In genomic region chr5:31048763-31049641, GRCm38 (mm10) we compare ENCODE assay signal across 8 mouse cellular contexts. TPM values are rescaled to one million over a fixed set of nuclear protein-coding genes. Genes with fewer than 3 reads are reported as not detected.
DNase-seq lines count a peak whose midpoint lies in the region; ATAC-seq lines count a peak whose summit lies in the region.

Slc5a6 (minus strand) TSS chr5:31048924.

- H3K4me3 ChIP-seq in intestine, embryonic 14.5 days (ENCODE audit: low read depth, low read length): peak within 1 kb of the TSS; percentile 61

- H3K27ac ChIP-seq in intestine, embryonic 14.5 days (ENCODE audit: low read depth): peak within 1 kb of the TSS; percentile 89

- DNase-seq in heart, adult 11 months: peak; percentile 95
- DNase-seq in heart, postnatal 25 days (ENCODE audit: low spot score): no peak
- DNase-seq in cerebellum, adult 8-10 months: peak; percentile 43
- peak; percentile 78 for DNase-seq in intestine, embryonic 14.5 days (ENCODE audit: low spot score)
- peak; percentile 55 to 71 for DNase-seq in left cerebral cortex, postnatal 25 days (ENCODE audit: low spot score in 2 of 2)
- peak; percentile 48 for DNase-seq in skeletal muscle tissue, adult 2 months (ENCODE audit: low read depth, low spot score)

- WGBS in intestine, embryonic 14.5 days: under 1% methylated on average over 23 of the region's 23 CpGs

- H3K4me2 ChIP-seq in intestine, embryonic 14.5 days (ENCODE audit: low read length): peak within 1 kb of the TSS; percentile 77

- peak within 1 kb of the TSS; percentile 80 for H3K9ac ChIP-seq in intestine, embryonic 14.5 days (ENCODE audit: low read length)

- peaks cover 9% of the 10 kb centered on the region; the same call in 1 of the 2 replicates for H3K4me1 ChIP-seq in intestine, embryonic 14.5 days (replicated peaks; ENCODE audit: control insufficient read depth, insufficient read depth, low read length)

- H3K9me3 ChIP-seq in intestine, embryonic 14.5 days (ENCODE audit: control insufficient read depth, low read length): no peaks in the 10 kb centered on the region

- peak; percentile 36 for ATAC-seq in frontal cortex, adult (ENCODE audit: low TSS enrichment)
- peak; percentile 28 for ATAC-seq in intestine, embryonic 14.5 days (replicated peaks; ENCODE audit: low FRiP score, low TSS enrichment, low read depth)
- ATAC-seq in megakaryocyte-erythroid progenitor cell, adult 5-6 weeks (replicated peaks; ENCODE audit: low FRiP score, low TSS enrichment, poor library complexity, severe bottlenecking): peak; percentile 25

- H3K36me3 ChIP-seq in intestine, embryonic 14.5 days (ENCODE audit: control insufficient read depth, insufficient read depth, low read length): peaks cover 8% of the 10 kb centered on the region; the same call in 1 of the 2 replicates

- intact Hi-C loops in heart, postnatal 25 days (cut with DNase I): loop anchor here (1.0 kb wide), 1 partner anchor 89 kb away; the partner anchor contains the start of gene Preb
- intact Hi-C loops in left cerebral cortex, postnatal 25 days (cut with DNase I): loop anchor here (2.0 kb wide), 1 partner anchor 88 kb away; the partner anchor contains the start of gene Preb

- H3K27me3 ChIP-seq in intestine, embryonic 14.5 days (replicated peaks; ENCODE audit: control insufficient read depth, insufficient read depth, low read length): no peaks in the 10 kb centered on the region

RNA-seq across cellular contexts. Expression of gene Slc5a6, which starts in this region (rescaled TPM):
- total RNA-seq in heart, postnatal 25 days (2021): 10 to 100 TPM in 1 of 2 experiments, 1 to 10 TPM in 1; 9.9 to 10.5 TPM
- polyA plus RNA-seq in intestine, embryonic 14.5 days (2014; fragmentation: Nextera tagmentation; extraction: Ambion mirVana): 12.2 and 12.3 TPM in 2 replicates
- total RNA-seq in left cerebral cortex, postnatal 25 days (2021): 10 to 100 TPM; 12.4 to 16.7 TPM
- 3.1 and 4.3 TPM in 2 replicates for total RNA-seq in megakaryocyte-erythroid progenitor cell, adult 5-6 weeks (2014; fragmentation: Nextera tagmentation)
- 4.1 and 7.1 TPM in 2 replicates for total RNA-seq in megakaryocyte-erythroid progenitor cell, adult 5-6 weeks (2017)
